Mouse (Mus musculus) gastrocnemius, adult 18-20 months (tissue): ENCODE results near the gene Fam72a. TPM values are rescaled to one million over a fixed set of nuclear protein-coding genes. Genes with fewer than 3 reads are reported as not detected.
A peak's percentile ranks its signal among the peaks of the same experiment; 100 is the strongest.
"Not testable (repeated sequence)": the region's sequence is repeated elsewhere in the genome, so short reads cannot be mapped to it uniquely, and the experiment has no call there.

Experiments
- DNase-seq: peaks from one replicate; pipeline ENCODE4 v3.0.0; 2021; ENCODE audit warnings: low spot score
- total RNA-seq, 2 experiments: library from RNA; stranded (reverse); gene quantifications; 2 replicates each; pipeline ENCODE4 v1.2.3; 2021

Gene Fam72a
- total RNA-seq, 2 experiments from 2014 or later = 0.24 to 0.39 TPM

DNA sequence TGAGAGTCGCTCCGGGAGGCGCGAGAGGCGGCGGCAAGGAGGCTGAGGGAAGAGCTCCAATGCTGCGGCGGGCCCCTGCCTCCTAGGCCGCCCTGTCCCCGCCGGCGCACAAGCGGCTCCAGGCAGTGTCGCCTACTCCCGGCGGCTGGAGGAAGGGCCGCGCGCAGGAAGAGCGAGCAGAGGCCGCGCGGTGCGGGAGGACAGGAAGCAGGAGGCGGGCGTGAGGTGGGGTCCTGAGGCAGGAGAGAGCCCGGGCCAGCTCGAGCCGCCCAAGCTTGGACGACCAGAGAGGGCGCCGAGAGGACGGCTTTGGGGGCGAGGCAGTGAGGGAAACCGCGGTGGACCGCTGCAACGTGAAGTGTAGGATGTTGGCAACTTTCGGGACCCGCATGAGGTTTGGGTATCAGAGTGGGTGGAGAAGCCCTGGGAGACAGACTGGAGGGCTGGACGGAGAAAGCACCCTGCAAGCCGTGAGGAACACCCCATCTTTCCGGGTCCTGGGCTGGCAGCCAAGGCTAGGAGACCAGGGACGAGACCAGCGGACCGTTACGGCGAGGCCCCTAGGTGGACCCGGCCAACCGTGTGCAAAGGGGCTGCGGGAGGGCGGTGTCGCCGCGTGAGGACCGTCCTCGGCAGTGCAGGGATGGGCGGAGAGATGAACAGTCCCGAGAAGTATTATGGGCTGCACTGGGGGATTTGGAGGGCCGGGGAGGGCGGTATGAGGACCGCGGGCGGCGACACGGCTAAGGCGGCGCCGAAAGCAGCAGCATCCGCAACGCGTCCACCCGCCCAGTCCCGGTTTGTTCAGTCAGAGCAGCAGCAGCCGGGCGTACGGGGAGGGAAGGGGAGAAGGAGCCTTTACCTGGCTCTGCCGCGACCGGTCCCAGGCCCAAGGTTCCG lies 1.1 kb upstream of the Fam72a start:
- peak; percentile 60 for DNase-seq

- DNase-seq = peak; percentile 71
Observed at GRCm38 (mm10) chr1:131528081-131528507, 391 bp downstream of the Fam72a start.

- no peak for DNase-seq
Observed at GRCm38 (mm10) chr1:131528561-131529166, 961 bp downstream of the Fam72a start.

DNA sequence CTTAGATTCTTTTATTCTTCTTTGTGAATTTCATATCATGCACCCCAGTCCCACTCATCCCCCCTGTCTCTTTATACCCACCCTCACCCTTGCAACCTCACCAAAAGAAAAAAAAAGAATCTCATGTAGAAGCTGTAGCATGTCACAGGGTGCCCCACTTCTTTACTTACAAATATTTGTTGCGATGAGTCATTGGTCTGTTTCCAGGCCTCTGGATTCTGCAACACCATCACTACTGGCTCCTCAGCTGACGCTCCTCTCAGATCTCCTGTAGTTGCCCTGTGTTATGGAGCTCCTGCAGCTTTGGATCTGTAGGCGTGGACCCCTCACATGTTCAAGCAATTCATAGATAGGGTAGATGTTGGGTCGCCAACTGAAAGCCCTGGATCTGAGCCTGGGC lies 12.1 kb downstream of the Fam72a start:
- DNase-seq = no peak

DNA sequence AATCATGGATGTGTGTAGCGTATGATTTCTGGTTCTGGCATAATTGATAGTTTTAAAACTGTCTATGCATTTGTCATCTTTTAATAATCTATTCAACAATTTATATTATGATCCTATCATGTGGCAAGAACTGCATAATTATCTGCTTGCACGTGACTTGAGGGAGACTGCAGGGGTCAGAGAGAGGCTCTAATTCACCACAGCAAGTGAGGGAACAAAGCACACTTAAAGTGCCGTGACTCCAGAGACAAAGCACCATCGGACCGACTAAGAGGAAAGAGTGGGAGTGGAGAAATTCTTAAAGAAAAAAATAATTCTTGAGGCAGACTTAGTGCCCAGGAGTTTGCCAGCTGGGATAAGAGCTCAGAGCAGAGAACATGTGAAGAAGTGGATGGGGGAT lies 13.1 kb downstream of the Fam72a start:
- no peak for DNase-seq

DNA sequence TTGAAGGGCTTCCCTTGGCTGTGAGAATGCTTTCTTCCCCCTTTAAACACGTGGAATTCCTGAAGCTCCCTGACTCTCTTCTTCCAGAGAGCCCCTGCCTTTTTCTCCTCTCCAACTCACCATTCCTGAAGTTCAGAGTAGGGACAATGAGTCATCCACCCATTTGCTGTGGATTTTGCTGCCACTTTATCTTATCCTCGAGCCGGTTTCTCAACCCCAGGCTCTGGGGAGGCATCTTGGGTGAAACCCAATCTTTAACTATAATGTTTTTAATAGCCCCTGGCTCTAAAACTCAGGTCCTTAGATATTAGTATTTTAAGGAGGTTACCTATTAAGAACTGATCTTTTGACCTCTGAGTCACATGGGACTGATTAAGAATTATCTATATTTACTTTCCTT lies 13.7 kb downstream of the Fam72a start:
- no peak for DNase-seq

DNA sequence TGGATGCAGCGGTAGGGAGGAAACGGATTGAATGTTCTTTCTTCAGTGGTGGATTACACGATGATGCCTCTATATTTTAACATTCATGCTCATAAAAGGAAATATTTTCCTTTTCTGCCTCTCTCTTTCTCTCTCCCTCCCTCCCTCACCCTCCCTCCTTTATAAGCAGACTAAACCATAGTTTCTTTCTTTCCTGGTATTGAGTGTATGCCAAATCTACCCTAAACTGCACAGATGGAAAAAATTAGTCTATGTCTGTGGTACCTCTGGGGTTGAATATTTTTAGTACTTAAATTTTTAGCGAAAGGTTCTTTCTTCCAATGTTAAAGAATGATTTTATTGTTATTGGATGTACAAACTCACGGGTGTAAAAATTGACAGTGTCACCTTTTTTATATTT lies 14.2 kb downstream of the Fam72a start:
- DNase-seq = no peak

- no peak for DNase-seq
Observed at GRCm38 (mm10) chr1:131543886-131544565, 16.3 kb downstream of the Fam72a start.

DNA sequence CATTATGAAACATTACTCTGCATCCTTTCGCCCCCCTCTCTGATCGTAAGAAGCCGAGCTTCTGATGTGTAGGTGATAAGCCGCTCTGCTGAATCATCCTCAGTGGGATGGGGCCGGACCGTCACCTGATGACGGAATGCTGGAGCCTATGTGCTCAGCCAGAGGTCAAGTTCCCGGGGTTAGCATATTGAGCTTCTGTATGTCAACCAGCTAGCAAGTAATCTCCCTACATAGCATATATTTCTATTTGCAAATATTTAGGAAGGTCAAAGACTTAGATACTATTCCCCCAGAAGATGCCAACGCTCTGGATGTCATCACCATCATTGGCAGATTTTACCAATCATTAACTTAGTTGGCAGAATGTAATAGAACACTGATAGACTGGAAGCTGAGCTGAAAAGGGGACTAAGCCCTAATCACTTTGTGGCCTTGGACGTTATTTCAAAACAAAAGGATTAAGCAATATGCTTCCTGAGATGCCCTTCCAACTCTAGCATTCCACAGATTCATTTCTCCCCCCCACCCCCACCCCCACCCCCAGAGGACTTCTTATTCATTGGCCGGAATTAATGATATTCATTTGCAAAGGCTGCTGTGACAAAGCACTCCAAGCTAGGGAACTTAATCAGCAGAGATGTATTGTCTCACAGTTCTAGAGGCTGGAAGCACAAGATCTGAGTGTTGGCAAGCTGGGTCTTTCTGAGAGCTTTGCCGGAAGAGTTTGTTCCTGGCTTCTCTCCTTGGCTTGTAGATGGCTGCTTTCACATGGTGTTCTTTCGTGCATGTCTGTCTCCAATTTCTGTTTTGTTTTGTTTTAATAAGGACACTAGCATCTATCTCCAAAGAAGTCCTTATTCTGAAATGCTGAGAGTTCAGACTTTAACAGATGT lies 19.3 kb downstream of the Fam72a start:
- DNase-seq = peak; percentile 57

DNA sequence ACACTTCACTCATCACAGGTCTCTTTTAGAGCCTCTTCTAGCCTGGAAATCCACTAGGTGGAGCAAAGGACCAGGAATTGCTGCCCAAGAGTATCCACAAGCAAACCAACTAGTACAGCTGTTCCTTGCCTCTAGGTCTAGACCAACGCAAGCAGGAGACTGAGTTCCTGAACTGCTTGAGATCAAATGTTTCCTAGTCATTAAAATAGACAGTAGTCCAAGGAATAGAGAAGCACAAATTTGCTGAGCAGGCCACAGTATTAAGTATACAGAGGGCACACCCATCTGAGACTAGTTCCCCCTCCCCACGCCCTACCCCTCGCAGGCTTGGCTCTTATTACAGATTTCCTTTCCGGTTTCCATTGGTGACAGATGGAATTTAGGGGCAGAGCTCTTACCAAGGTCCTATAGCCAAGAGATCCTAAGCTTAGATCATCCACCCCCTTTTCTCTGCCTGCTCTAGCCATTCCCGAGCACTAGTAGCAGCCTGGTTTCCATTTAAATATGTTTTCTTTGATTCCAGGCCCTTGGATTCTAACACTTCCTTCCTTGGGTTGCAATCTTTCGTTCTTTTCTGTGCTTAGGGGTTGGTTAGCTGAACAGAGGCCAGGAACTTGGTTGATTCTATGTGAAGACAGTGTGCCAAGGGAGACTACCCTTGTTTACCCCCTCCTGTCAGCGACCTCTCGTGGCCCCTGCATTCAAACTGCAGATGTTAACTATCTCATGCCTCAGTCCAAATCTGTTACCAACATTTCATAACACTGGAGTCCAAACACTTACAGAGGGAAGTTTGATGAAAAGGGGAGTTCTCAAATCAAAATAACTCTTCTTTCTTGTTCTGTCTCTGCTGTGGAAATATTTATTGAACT lies 21.0 kb downstream of the Fam72a start:
- peak; percentile 65 for DNase-seq

GRCm38 (mm10) chr1:131551956-131552355 lies 24.3 kb downstream of the Fam72a start:
- peak; percentile 40 for DNase-seq

- DNase-seq = no peak
Observed at GRCm38 (mm10) chr1:131553428-131553827, 25.7 kb downstream of the Fam72a start.

- peak; percentile 81 for DNase-seq
Observed at GRCm38 (mm10) chr1:131555042-131555812, 27.5 kb downstream of the Fam72a start.

- no peak for DNase-seq
Observed at GRCm38 (mm10) chr1:131560500-131560899, 32.8 kb downstream of the Fam72a start.

GRCm38 (mm10) chr1:131562081-131562480 lies 34.4 kb downstream of the Fam72a start:
- no peak for DNase-seq

DNA sequence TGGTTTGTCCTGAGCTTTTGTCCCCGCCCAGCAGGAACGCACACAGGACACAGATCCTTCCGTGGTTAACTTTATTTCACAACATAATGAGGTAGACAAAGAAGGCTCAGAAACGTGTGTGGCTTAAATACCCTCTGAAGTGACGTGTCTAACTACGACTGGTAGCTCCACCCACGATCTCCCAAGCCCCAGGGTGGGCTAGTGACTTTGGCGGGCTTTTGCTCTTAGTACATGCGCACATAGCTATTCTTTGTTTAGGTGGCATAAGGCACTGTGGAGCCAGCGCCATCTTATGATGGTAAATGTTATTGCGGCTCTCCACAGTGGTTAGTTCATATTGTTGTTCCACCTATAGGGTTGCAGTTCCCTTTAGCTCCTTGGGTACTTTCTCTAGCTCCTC lies 38.4 kb downstream of the Fam72a start:
- not testable (repeated sequence) for DNase-seq

- DNase-seq = no peak
Observed at GRCm38 (mm10) chr1:131569721-131570120, 42.0 kb downstream of the Fam72a start.

- DNase-seq = no peak
Observed at GRCm38 (mm10) chr1:131570391-131570790, 42.7 kb downstream of the Fam72a start.

GRCm38 (mm10) chr1:131573721-131574120 lies 46.0 kb downstream of the Fam72a start:
- no peak for DNase-seq
